Mouse (Mus musculus): ENCODE data around the gene Crocc.

Crocc gene

GRCm38 (mm10) chr4:140989447-140989846 lies 70.9 kb downstream of the Crocc start:
- in situ Hi-C loops (cut with MboI, MseI), result no loop called here

- in situ Hi-C loops (cut with MboI, MseI), result no loop called here
Measured at GRCm38 (mm10) chr4:140988706-140989290, 71.6 kb downstream of the Crocc start.

- in situ Hi-C loops (cut with MboI, MseI), result no loop called here
Measured at GRCm38 (mm10) chr4:140987476-140987875, 72.9 kb downstream of the Crocc start.

GRCm38 (mm10) chr4:140986711-140987395 lies 73.5 kb downstream of the Crocc start, which contains the start of gene Atp13a2:
Gene Atp13a2, plus strand, starts transcription at chr4:140986873.
- in situ Hi-C loops (cut with MboI, MseI), result no loop called here

- in situ Hi-C loops (cut with MboI, MseI), result no loop called here
Measured at GRCm38 (mm10) chr4:140986024-140986710, 74.2 kb downstream of the Crocc start.

- in situ Hi-C loops (cut with MboI, MseI), result loop anchor here (5.0 kb wide), 1 partner anchor 48 kb away; no protein-coding TSS in a partner anchor
Measured at GRCm38 (mm10) chr4:140984544-140984943, 75.8 kb downstream of the Crocc start.

GRCm38 (mm10) chr4:140983442-140983841 lies 76.9 kb downstream of the Crocc start:
- in situ Hi-C loops (cut with MboI, MseI), result loop anchor here (5.0 kb wide), 1 partner anchor 49 kb away; no protein-coding TSS in a partner anchor

GRCm38 (mm10) chr4:140982808-140983207 lies 77.5 kb downstream of the Crocc start:
- in situ Hi-C loops (cut with MboI, MseI), result loop anchor here (5.0 kb wide), 1 partner anchor 49 kb away; no protein-coding TSS in a partner anchor

- in situ Hi-C loops (cut with MboI, MseI), result loop anchor here (5.0 kb wide), 1 partner anchor 51 kb away; no protein-coding TSS in a partner anchor
Measured at GRCm38 (mm10) chr4:140981605-140982004, 78.7 kb downstream of the Crocc start.

GRCm38 (mm10) chr4:140977886-140978692 lies 82.3 kb downstream of the Crocc start:
- in situ Hi-C loops (cut with MboI, MseI), result no loop called here

GRCm38 (mm10) chr4:140977278-140977677 lies 83.1 kb downstream of the Crocc start:
- in situ Hi-C loops (cut with MboI, MseI), result no loop called here

GRCm38 (mm10) chr4:140975356-140975755 lies 85.0 kb downstream of the Crocc start:
- in situ Hi-C loops (cut with MboI, MseI), result no loop called here

- in situ Hi-C loops (cut with MboI, MseI), result no loop called here
Measured at GRCm38 (mm10) chr4:140974408-140974807, 85.9 kb downstream of the Crocc start.

GRCm38 (mm10) chr4:140971691-140972090 lies 88.7 kb downstream of the Crocc start:
- in situ Hi-C loops (cut with MboI, MseI), result no loop called here

GRCm38 (mm10) chr4:140967386-140968159 lies 92.8 kb downstream of the Crocc start:
- in situ Hi-C loops (cut with MboI, MseI), result no loop called here
